8 mouse cellular contexts compared by ENCODE assay signal in the genomic region with DNA sequence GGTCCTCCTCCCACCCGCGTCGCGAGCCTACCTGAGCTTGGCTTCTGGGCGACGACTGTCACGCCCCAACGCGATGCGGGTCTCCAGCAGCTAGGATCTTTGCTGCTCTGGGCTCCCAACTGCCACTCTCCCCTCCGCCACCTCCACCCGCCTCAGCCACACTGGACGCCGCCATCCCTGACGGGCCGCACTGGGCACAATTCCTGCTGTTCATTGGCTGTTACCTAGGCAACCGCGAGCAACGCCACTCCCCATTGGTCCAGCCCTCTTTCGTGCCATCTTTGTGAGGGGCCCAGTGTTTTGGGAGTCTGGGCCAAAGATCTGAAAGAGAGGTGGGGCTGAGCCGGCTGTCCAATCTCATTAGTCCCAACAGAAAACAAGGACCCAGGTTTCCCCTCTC. TPM values are rescaled to one million over a fixed set of nuclear protein-coding genes. Genes with fewer than 3 reads are reported as not detected.
DNase-seq lines count a peak whose midpoint lies in the region; ATAC-seq lines count a peak whose summit lies in the region.

Morn4 (minus strand) TSS at position 192 of the 400 bp plus-strand sequence.

- DNase-seq in ES-CJ7 (ENCODE audit: low read depth, low spot score): peak; percentile 92
- DNase-seq in c-Kit-positive CD71-positive TER-119-negative erythroid progenitor cells, embryonic 14.5 days (ENCODE audit: low read depth): peak; percentile 84
- DNase-seq in kidney, postnatal 25 days: peak; percentile 91 to 95
- peak; percentile 82 for DNase-seq in liver, embryonic 13.5 days
- peak; percentile 92 for DNase-seq in testis, postnatal 10 days (ENCODE audit: low spot score)

- H3K36me3 ChIP-seq in forebrain, embryonic 13.5 days (ENCODE audit: poor library complexity, severe bottlenecking): no peaks in the 10 kb centered on the region
- H3K36me3 ChIP-seq in heart, embryonic 16.5 days (ENCODE audit: control insufficient read depth, insufficient read depth): no peaks in the 10 kb centered on the region
- no peaks in the 10 kb centered on the region for H3K36me3 ChIP-seq in liver, embryonic 13.5 days
- no peaks in the 10 kb centered on the region for H3K36me3 ChIP-seq in neural tube, embryonic 13.5 days

- H3K4me1 ChIP-seq in forebrain, embryonic 13.5 days: peaks cover 22% of the 10 kb centered on the region
- peaks cover 17% of the 10 kb centered on the region for H3K4me1 ChIP-seq in heart, embryonic 16.5 days (ENCODE audit: control insufficient read depth, insufficient read depth, low read length)
- H3K4me1 ChIP-seq in liver, embryonic 13.5 days (replicated peaks): peaks cover 25% of the 10 kb centered on the region
- peaks cover 26% of the 10 kb centered on the region for H3K4me1 ChIP-seq in neural tube, embryonic 13.5 days (replicated peaks)

- peak within 1 kb of the TSS; percentile 85 for H3K9ac ChIP-seq in forebrain, embryonic 13.5 days
- peak within 1 kb of the TSS; percentile 72 for H3K9ac ChIP-seq in heart, embryonic 16.5 days (ENCODE audit: low read length)
- peak within 1 kb of the TSS; percentile 65 for H3K9ac ChIP-seq in liver, embryonic 13.5 days
- peak within 1 kb of the TSS; percentile 87 for H3K9ac ChIP-seq in neural tube, embryonic 13.5 days

- 0% methylated on average over 21 of the region's 21 CpGs for WGBS in forebrain, embryonic 13.5 days
- 1% methylated on average over 21 of the region's 21 CpGs for WGBS in heart, embryonic 16.5 days
- WGBS in liver, embryonic 13.5 days (ENCODE audit: insufficient replicate concordance): under 1% methylated on average over 21 of the region's 21 CpGs
- WGBS in neural tube, embryonic 13.5 days: under 1% methylated on average over 21 of the region's 21 CpGs

- H3K9me3 ChIP-seq in forebrain, embryonic 13.5 days (replicated peaks): no peaks in the 10 kb centered on the region
- H3K9me3 ChIP-seq in heart, embryonic 16.5 days (replicated peaks; ENCODE audit: control insufficient read depth, low read length): no peaks in the 10 kb centered on the region
- H3K9me3 ChIP-seq in liver, embryonic 13.5 days (replicated peaks): no peaks in the 10 kb centered on the region
- H3K9me3 ChIP-seq in neural tube, embryonic 13.5 days: no peaks in the 10 kb centered on the region

- peak; percentile 87 for ATAC-seq in forebrain, embryonic 13.5 days
- peak; percentile 24; the same call in 1 of the 2 replicates for ATAC-seq in heart, embryonic 16.5 days (replicated peaks; ENCODE audit: extremely low read depth, insufficient read depth, low FRiP score)
- ATAC-seq in liver, embryonic 13.5 days (ENCODE audit: low read depth): no peak
- ATAC-seq in neural tube, embryonic 13.5 days (ENCODE audit: low read depth): peak; percentile 75

- peak within 1 kb of the TSS; percentile 89 for H3K4me3 ChIP-seq in forebrain, embryonic 13.5 days
- H3K4me3 ChIP-seq in heart, embryonic 16.5 days (ENCODE audit: low read length): peak within 1 kb of the TSS; percentile 74
- H3K4me3 ChIP-seq in liver, embryonic 13.5 days (replicated peaks): peak within 1 kb of the TSS; percentile 67
- H3K4me3 ChIP-seq in neural tube, embryonic 13.5 days: peak within 1 kb of the TSS; percentile 86

- peak within 1 kb of the TSS; percentile 66 for H3K27ac ChIP-seq in forebrain, embryonic 13.5 days
- H3K27ac ChIP-seq in heart, embryonic 16.5 days (ENCODE audit: low read length): no peak within 1 kb of the TSS
- no peak within 1 kb of the TSS for H3K27ac ChIP-seq in liver, embryonic 13.5 days
- peak within 1 kb of the TSS; percentile 73 for H3K27ac ChIP-seq in neural tube, embryonic 13.5 days (replicated peaks)

- H3K4me2 ChIP-seq in forebrain, embryonic 13.5 days: peak within 1 kb of the TSS; percentile 93
- H3K4me2 ChIP-seq in heart, embryonic 16.5 days (ENCODE audit: low read depth, low read length): peak within 1 kb of the TSS; percentile 93
- peak within 1 kb of the TSS; percentile 87 for H3K4me2 ChIP-seq in liver, embryonic 13.5 days
- H3K4me2 ChIP-seq in neural tube, embryonic 13.5 days: peak within 1 kb of the TSS; percentile 94

- no peaks in the 10 kb centered on the region for H3K27me3 ChIP-seq in forebrain, embryonic 13.5 days
- no peaks in the 10 kb centered on the region for H3K27me3 ChIP-seq in heart, embryonic 16.5 days (ENCODE audit: control insufficient read depth, insufficient read depth, low read length)
- no peaks in the 10 kb centered on the region for H3K27me3 ChIP-seq in liver, embryonic 13.5 days
- no peaks in the 10 kb centered on the region for H3K27me3 ChIP-seq in neural tube, embryonic 13.5 days

RNA-seq across cellular contexts. Expression of gene Morn4, which starts in this region (rescaled TPM):
- 114 and 118 TPM in 2 replicates for polyA plus RNA-seq in forebrain, embryonic 13.5 days (2015; fragmentation: Nextera tagmentation; extraction: Ambion mirVana)
- 9.1 and 10.6 TPM in 2 replicates for polyA plus RNA-seq in heart, embryonic 16.5 days (2015; fragmentation: Nextera tagmentation; extraction: Ambion mirVana)
- polyA plus RNA-seq in liver, embryonic 13.5 days (2015; fragmentation: Nextera tagmentation; extraction: Ambion mirVana): 2.6 and 2.8 TPM in 2 replicates
- polyA plus RNA-seq in neural tube, embryonic 13.5 days (2015; fragmentation: Nextera tagmentation; extraction: Ambion mirVana): 116 and 125 TPM in 2 replicates

Comparison
In these comparisons a context has a peak if more than half of its experiments do, and no peak if none do; other contexts are left out.
1. H3K27ac ChIP-seq: peak in forebrain, embryonic 13.5 days (single experiment) and neural tube, embryonic 13.5 days (single experiment); none in heart, embryonic 16.5 days (single experiment) and liver, embryonic 13.5 days (single experiment).
2. Peak in every context shown above with its lines, with median percentiles within 50 percentile points of each other: DNase-seq, H3K4me2 ChIP-seq, H3K4me3 ChIP-seq and H3K9ac ChIP-seq.